Mouse (Mus musculus) right cerebral cortex, postnatal 36 days (tissue): ENCODE measurements around the gene Sik3.

ENCODE experiments used
- DNase-seq, 2 experiments: peaks; one replicate each; pipeline ENCODE4 v3.0.0; 2022; ENCODE audit warnings: low spot score in 2 of 2, mixed read lengths in 1 of 2

Sik3 gene

GRCm38 (mm10) chr9:46272677-46273454, 260.2 kb downstream of the Sik3 start, which contains the start of gene Zpr1:
TSS of gene Zpr1 (plus strand) at chr9:46273064.
- peak; percentile 86 to 89 for DNase-seq
